Mouse (Mus musculus) limb, embryonic 13.5 days (tissue): Measurements from ENCODE around the gene Mical3. TPM values are rescaled to one million over a fixed set of nuclear protein-coding genes. Genes with fewer than 3 reads are reported as not detected.
A peak's percentile ranks its signal among the peaks of the same experiment; 100 is the strongest.

Experiments used
- ATAC-seq: fragments of 200-750 bp; cut with Nextera tagmentation; 2 replicates; pipeline ENCODE4 v1.8.0; 2017; ENCODE audit warnings: low read depth, moderate number of reproducible peaks, moderate TSS enrichment; ENCODE audit not compliant: low FRiP score
- H3K27ac ChIP-seq: fragments of 300-500 bp; sonication (generic); 2 replicates; pipeline ENCODE4 v1.5.1; 2015; ENCODE audit warnings: inconsistent platforms, mild to moderate bottlenecking, moderate library complexity
- H3K27me3 ChIP-seq: fragments of 300-500 bp; sonication (generic); 2 replicates; pipeline ENCODE4 v1.6.1; 2015; ENCODE audit warnings: mild to moderate bottlenecking, inconsistent platforms
- H3K36me3 ChIP-seq: fragments of 300-500 bp; sonication (generic); 2 replicates; pipeline ENCODE4 v1.6.1; 2015; ENCODE audit warnings: inconsistent platforms, mild to moderate bottlenecking, moderate library complexity
- H3K4me1 ChIP-seq: fragments of 300-500 bp; sonication (generic); 2 replicates; pipeline ENCODE4 v1.6.1; 2015; ENCODE audit warnings: inconsistent platforms
- H3K4me2 ChIP-seq: fragments of 300-500 bp; sonication (generic); replicated peaks from 2 replicates; pipeline ENCODE4 v1.6.1; 2015; ENCODE audit warnings: inconsistent platforms, mild to moderate bottlenecking, moderate library complexity
- H3K4me3 ChIP-seq: fragments of 300-500 bp; sonication (generic); 2 replicates; pipeline ENCODE4 v1.5.1; 2015; ENCODE audit warnings: moderate library complexity, mild to moderate bottlenecking, inconsistent platforms
- H3K9ac ChIP-seq: fragments of 300-500 bp; sonication (generic); 2 replicates; pipeline ENCODE4 v1.6.1; 2015; ENCODE audit warnings: mild to moderate bottlenecking, inconsistent platforms
- H3K9me3 ChIP-seq: fragments of 300-500 bp; sonication (generic); 2 replicates; pipeline ENCODE4 v1.6.1; 2016; ENCODE audit warnings: inconsistent platforms
- WGBS: fragments of 180-500 bp; shearing (Covaris S2); methylation state at CpG from one replicate; pipeline ENCODE4 v1.1.7; 2015; 5-methylcytosine and 5-hydroxymethylcytosine counted together
- polyA plus RNA-seq: library from polyadenylated mRNA; unstranded; fragments of >200 nt; fragmentation: Nextera tagmentation; extraction: Ambion mirVana; gene quantifications from 2 replicates; pipeline ENCODE4 v1.2.1, GENCODE M21; 2015

Mical3 gene
- polyA plus RNA-seq, 1 experiment from 2014 or later = 11.0 TPM

- Histone ChIP-seq H3K36me3 (no peaks in the 10 kb centered on the region), H3K4me1 (peaks cover 41% of the 10 kb centered on the region), H3K27me3 (no peaks in the 10 kb centered on the region; the same call in 1 of the 2 replicates), H3K4me3 (no peak overlapping the region), H3K4me2 (no peak overlapping the region), H3K9ac (no peak overlapping the region), H3K27ac (no peak overlapping the region), H3K9me3 (no peaks in the 10 kb centered on the region)
- 0 out of 2 replicates have a peak, but pooled peaks have one; percentile 16 for ATAC-seq
- WGBS = 67% methylated on average over 4 of the region's 4 CpGs
Measured at GRCm38 (mm10) chr6:121144066-121144465, 13.3 kb upstream of the Mical3 start.

DNA sequence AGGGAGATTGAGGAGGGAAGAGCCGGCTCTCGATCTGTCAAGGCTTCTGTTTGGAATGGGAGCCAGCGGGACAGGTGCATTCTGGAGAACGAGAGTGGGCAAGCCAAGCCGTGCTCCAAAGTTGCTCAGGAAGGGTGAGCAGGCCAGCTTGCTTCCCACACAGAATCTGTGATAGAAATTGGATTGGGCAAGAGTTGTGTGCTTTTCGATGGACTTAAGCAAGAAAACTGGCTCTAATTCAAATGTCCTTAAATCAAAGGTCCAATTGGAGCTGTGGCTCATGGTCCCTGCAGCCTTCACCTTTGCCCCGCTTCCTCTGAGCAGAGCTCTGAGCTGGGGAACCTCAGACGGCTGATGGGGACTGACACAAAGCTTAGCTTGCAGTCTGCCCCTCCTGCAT lies 12.6 kb upstream of the Mical3 start:
- Histone ChIP-seq H3K9ac (no peak overlapping the region), H3K36me3 (no peaks in the 10 kb centered on the region), H3K4me3 (no peak overlapping the region), H3K4me1 (peaks cover 36% of the 10 kb centered on the region), H3K27ac (no peak overlapping the region), H3K27me3 (no peaks in the 10 kb centered on the region; the same call in 1 of the 2 replicates), H3K9me3 (no peaks in the 10 kb centered on the region), H3K4me2 (no peak overlapping the region)
- ATAC-seq = no peak
- 81% methylated on average over 8 of the region's 8 CpGs for WGBS

GRCm38 (mm10) chr6:121142298-121142697 lies 11.5 kb upstream of the Mical3 start:
- H3K27ac ChIP-seq = no peak overlapping the region
- H3K9ac ChIP-seq = no peak overlapping the region
- H3K9me3 ChIP-seq = no peaks in the 10 kb centered on the region
- no peak overlapping the region for H3K4me3 ChIP-seq
- H3K36me3 ChIP-seq = no peaks in the 10 kb centered on the region
- peaks cover 29% of the 10 kb centered on the region for H3K4me1 ChIP-seq
- no peaks in the 10 kb centered on the region; the same call in 1 of the 2 replicates for H3K27me3 ChIP-seq
- H3K4me2 ChIP-seq = no peak overlapping the region
- ATAC-seq = no peak
- WGBS = 88% methylated on average over 7 of the region's 7 CpGs

GRCm38 (mm10) chr6:121139271-121139670 lies 8.5 kb upstream of the Mical3 start:
- Histone ChIP-seq H3K9me3 (no peaks in the 10 kb centered on the region), H3K4me1 (0 out of 2 replicates have a peak, but pooled peaks cover 8% of the 10 kb centered on the region), H3K4me3 (no peak overlapping the region), H3K36me3 (no peaks in the 10 kb centered on the region), H3K4me2 (no peak overlapping the region), H3K27ac (no peak overlapping the region), H3K27me3 (peaks cover 6% of the 10 kb centered on the region; the same call in 1 of the 2 replicates), H3K9ac (no peak overlapping the region)
- no peak for ATAC-seq
- 73% methylated on average over 1 of the region's 1 CpGs for WGBS

DNA sequence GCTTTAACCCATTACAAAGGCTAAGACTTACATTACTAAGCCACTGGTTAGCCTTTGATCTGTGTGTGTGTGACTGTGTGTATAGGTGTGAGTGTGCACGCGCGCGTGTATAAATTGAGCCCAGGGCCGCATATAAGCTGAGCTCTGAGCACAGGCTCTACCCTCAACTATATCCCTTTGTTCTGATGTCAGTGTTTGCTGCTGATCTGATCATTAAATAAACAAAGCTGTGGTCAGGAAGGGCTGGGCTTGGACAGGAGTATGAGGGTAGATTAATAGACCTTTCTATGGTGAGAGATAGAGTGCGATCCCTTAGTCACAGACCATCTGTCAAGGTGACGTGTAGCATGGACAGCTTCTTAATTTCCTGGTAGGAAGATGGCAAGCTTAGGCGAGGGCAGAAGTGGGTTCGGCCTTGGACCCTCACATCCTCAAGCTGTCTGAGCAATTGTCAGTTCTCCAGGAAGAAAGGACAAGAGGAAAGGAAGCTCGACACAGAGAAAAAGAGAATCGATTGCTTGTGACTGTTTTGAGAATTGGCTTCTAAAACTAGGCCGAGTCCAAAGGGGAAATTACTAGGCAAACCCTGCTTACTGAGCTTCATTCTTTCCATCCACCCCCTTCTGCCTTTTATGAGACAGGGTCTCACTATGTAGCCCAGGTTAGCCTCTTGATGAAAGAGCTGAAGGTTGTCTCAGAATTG lies 7.7 kb upstream of the Mical3 start:
- Histone ChIP-seq H3K36me3 (no peaks in the 10 kb centered on the region), H3K9me3 (no peaks in the 10 kb centered on the region), H3K4me2 (no peak overlapping the region), H3K4me1 (0 out of 2 replicates have a peak, but pooled peaks cover under 1% of the 10 kb centered on the region), H3K4me3 (no peak overlapping the region), H3K27me3 (peaks cover 6% of the 10 kb centered on the region; the same call in 1 of the 2 replicates), H3K9ac (no peak overlapping the region), H3K27ac (no peak overlapping the region)
- 85% methylated on average over 12 of the region's 12 CpGs for WGBS
- ATAC-seq = no peak

GRCm38 (mm10) chr6:121137222-121137621 lies 6.4 kb upstream of the Mical3 start:
- Histone ChIP-seq H3K9ac (no peak overlapping the region), H3K9me3 (no peaks in the 10 kb centered on the region), H3K4me3 (no peak overlapping the region), H3K4me2 (no peak overlapping the region), H3K27ac (no peak overlapping the region), H3K27me3 (peaks cover 16% of the 10 kb centered on the region), H3K4me1 (no peaks in the 10 kb centered on the region), H3K36me3 (no peaks in the 10 kb centered on the region)
- ATAC-seq = no peak
- WGBS = 51% methylated on average over 6 of the region's 6 CpGs

- no peak overlapping the region for H3K4me3 ChIP-seq
- no peaks in the 10 kb centered on the region for H3K9me3 ChIP-seq
- H3K4me2 ChIP-seq = no peak overlapping the region
- no peaks in the 10 kb centered on the region for H3K36me3 ChIP-seq
- H3K27me3 ChIP-seq = peaks cover 36% of the 10 kb centered on the region
- H3K4me1 ChIP-seq = peaks cover 13% of the 10 kb centered on the region
- ATAC-seq = no peak
- WGBS = 65% methylated on average over 5 of the region's 5 CpGs
- no peak overlapping the region for H3K27ac ChIP-seq
- H3K9ac ChIP-seq = no peak overlapping the region
Measured at GRCm38 (mm10) chr6:121134884-121135283, 4.1 kb upstream of the Mical3 start.

GRCm38 (mm10) chr6:121134249-121134648 lies 3.5 kb upstream of the Mical3 start:
- H3K27me3 ChIP-seq = peaks cover 36% of the 10 kb centered on the region
- H3K9me3 ChIP-seq = no peaks in the 10 kb centered on the region
- WGBS = 47% methylated on average over 3 of the region's 3 CpGs

GRCm38 (mm10) chr6:121130039-121130705 lies 627 bp downstream of the Mical3 start:
- Histone ChIP-seq H3K9me3 (no peaks in the 10 kb centered on the region), H3K27me3 (peaks cover 39% of the 10 kb centered on the region), H3K36me3 (no peaks in the 10 kb centered on the region), H3K4me2 (peak overlapping the region; percentile 74), H3K27ac (no peak overlapping the region), H3K4me1 (peaks cover 18% of the 10 kb centered on the region), H3K9ac (peak overlapping the region; percentile 51), H3K4me3 (peak overlapping the region; percentile 45)
- peak; percentile 91 for ATAC-seq
- under 1% methylated on average over 32 of the region's 32 CpGs for WGBS

More at GRCm38 (mm10) chr6:121134249-121134648, 3.5 kb upstream of the Mical3 start:
- no peaks in the 10 kb centered on the region for H3K36me3 ChIP-seq
- no peak overlapping the region for H3K9ac ChIP-seq
- no peak overlapping the region for H3K4me2 ChIP-seq
- peaks cover 17% of the 10 kb centered on the region for H3K4me1 ChIP-seq
- H3K27ac ChIP-seq = no peak overlapping the region
- no peak for ATAC-seq
- no peak overlapping the region for H3K4me3 ChIP-seq

DNA sequence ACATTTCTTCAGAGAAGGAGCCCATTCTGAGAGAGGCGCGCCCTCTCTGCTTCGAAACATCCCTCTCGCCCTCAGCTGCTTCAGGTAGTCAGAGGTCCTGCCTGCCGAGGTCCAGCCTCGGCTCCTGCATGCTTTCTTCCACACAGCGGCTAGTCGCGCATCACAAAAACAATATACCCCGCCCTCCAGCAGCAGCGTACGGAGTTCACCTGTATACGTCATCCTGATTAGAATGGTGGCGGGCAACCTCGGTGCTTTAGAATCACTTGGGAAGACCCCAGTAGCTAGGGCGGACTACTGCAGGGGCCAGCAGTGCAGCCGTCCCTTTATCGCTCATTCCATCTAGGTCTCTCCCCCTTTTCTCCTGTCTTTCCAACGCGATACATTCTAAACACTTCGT lies 1.3 kb downstream of the Mical3 start:
- Histone ChIP-seq H3K36me3 (no peaks in the 10 kb centered on the region), H3K4me2 (peak overlapping the region; percentile 74), H3K4me1 (peaks cover 18% of the 10 kb centered on the region), H3K9ac (peak overlapping the region; percentile 51), H3K4me3 (peak overlapping the region; percentile 45), H3K9me3 (no peaks in the 10 kb centered on the region), H3K27me3 (peaks cover 35% of the 10 kb centered on the region), H3K27ac (no peak overlapping the region)
- ATAC-seq = peak; percentile 55
- WGBS = 5% methylated on average over 21 of the region's 21 CpGs

DNA sequence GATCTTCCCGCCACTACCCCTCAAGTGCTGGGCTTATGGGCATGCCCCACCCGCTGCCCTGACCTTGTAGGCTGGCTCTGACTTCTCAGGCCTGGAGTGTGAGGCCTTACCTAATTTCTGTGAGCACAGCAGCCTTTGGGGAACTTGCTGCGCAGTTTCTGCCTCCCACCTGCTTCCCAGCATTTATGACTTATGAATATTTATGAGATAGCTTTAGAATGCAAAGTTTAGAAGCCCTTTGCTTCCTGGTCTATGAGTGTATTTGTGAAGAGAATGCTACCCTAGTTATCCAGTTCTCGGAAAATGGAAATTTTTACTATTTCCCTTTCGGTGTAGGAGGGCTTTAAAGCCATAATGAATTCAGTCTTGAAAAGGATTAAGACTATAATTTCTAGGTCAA lies 2.1 kb downstream of the Mical3 start:
- Histone ChIP-seq H3K4me2 (no peak overlapping the region), H3K4me1 (peaks cover 18% of the 10 kb centered on the region), H3K36me3 (no peaks in the 10 kb centered on the region), H3K27me3 (peaks cover 32% of the 10 kb centered on the region), H3K4me3 (no peak overlapping the region), H3K9ac (no peak overlapping the region), H3K9me3 (no peaks in the 10 kb centered on the region), H3K27ac (no peak overlapping the region)
- 84% methylated on average over 5 of the region's 5 CpGs for WGBS
- ATAC-seq = no peak

GRCm38 (mm10) chr6:121127726-121128125 lies 3.1 kb downstream of the Mical3 start:
- H3K9ac ChIP-seq = no peak overlapping the region
- no peaks in the 10 kb centered on the region for H3K9me3 ChIP-seq
- H3K4me2 ChIP-seq = no peak overlapping the region
- H3K27me3 ChIP-seq = peaks cover 28% of the 10 kb centered on the region
- H3K4me3 ChIP-seq = no peak overlapping the region
- ATAC-seq = no peak
- 77% methylated on average over 3 of the region's 3 CpGs for WGBS
- H3K27ac ChIP-seq = no peak overlapping the region
- H3K4me1 ChIP-seq = peaks cover 18% of the 10 kb centered on the region
- no peaks in the 10 kb centered on the region for H3K36me3 ChIP-seq
